Mouse (Mus musculus): ENCODE results near the gene Nipa1.

DNA sequence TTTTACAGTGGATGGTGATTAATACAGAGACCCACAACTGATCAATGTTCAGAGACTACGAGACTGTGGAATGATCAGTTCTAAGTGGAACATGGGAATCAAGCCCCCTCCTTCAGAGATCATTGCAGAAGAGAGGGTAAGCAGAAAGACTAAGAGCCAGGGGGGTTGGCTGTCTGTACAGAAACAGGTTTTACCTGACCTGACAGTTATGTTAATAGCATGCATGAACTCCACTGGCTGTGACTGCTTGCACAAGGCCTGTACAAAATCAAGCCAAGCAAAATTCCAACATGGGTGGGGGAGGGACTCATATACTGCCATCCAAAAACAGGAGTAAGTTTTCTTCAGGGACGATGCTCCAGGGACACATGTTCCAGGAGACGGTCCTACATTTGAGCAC is 28.6 kb downstream of the Nipa1 start:
- TF ChIP-seq TAL1 (IDR thresholded peaks at IDR 0.05; ENCODE audit: low read length): no peak
- TF ChIP-seq GATA1 (IDR thresholded peaks at IDR 0.05; ENCODE audit: low read length): no peak

Measured in erythroblast, embryonic 14.5 days (primary cell).